Mouse (Mus musculus) spleen, adult 2 months (tissue): ENCODE measurements at regions not wholly inside any gene's neighbourhood (a gene's known extent, or its start where the extent isn't known, plus 50 kb on each side); places are given as distances from the start of the nearest gene placed in this dataset.

Experiments used
- CTCF ChIP-seq: fragments of 200-500 bp; IDR thresholded peaks from 2 replicates; pipeline ENCODE4 v1.5.1; 2011; ENCODE audit warnings: mild to moderate bottlenecking, inconsistent platforms; ENCODE audit not compliant: insufficient read depth, insufficient read length, insufficient replicate concordance; ENCODE audit errors: extremely low read depth
- POLR2A ChIP-seq: fragments of 200-500 bp; IDR thresholded peaks from 2 replicates; pipeline ENCODE4 v1.6.1; 2011; ENCODE audit warnings: low read depth, low read length, inconsistent platforms

DNA sequence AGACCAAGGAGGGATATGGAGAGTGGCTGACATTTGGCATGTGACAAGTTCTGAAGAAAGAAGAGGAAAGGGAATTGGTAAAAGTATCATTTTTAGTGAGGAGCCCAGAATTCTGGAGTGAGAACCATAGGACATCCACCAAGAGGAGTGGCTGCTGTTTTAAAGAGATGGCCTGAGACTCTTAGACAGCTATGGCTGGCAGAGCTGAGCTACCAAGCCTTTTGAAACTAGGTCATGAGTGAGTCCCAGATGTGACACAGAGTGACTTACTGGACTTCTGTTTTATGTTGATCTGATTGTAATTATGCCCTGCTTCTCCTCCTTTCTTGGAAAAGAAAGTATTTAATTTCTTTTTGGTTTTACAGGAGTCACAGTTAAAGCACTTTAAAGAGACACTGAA is 61.8 kb upstream of the Tprg start:
- TF ChIP-seq POLR2A, result no peak
- no peak for TF ChIP-seq CTCF
